Mouse (Mus musculus) liver, embryonic 14.5 days (tissue): Measurements from ENCODE around the gene Lipt2. TPM values are rescaled to one million over a fixed set of nuclear protein-coding genes. Genes with fewer than 3 reads are reported as not detected.

Experiments
- ATAC-seq: fragments of 200-750 bp; cut with Nextera tagmentation; 2 replicates; pipeline ENCODE4 v1.8.0; 2017; ENCODE audit warnings: moderate number of reproducible peaks, mild to moderate bottlenecking, moderate library complexity; ENCODE audit not compliant: insufficient read depth
- DNase-seq, 3 experiments: peaks; one replicate each; pipeline ENCODE4 v3.0.0-alpha.2; 2012 to 2013; ENCODE audit warnings: low read depth in 3 of 3, low spot score in 3 of 3
- H3K27ac ChIP-seq: fragments of 300-500 bp; sonication (generic); 2 replicates; pipeline ENCODE4 v1.5.1; 2014; ENCODE audit warnings: moderate library complexity, mild to moderate bottlenecking, control low read depth, inconsistent platforms
- H3K27me3 ChIP-seq: fragments of 300-500 bp; sonication (generic); 2 replicates; pipeline ENCODE4 v1.6.1; 2014; ENCODE audit warnings: mild to moderate bottlenecking, low read length, moderate library complexity; ENCODE audit not compliant: control insufficient read depth, insufficient read depth
- H3K36me3 ChIP-seq: fragments of 300-500 bp; sonication (generic); replicated peaks from 2 replicates; pipeline ENCODE4 v1.6.1; 2014; ENCODE audit warnings: low read depth; ENCODE audit not compliant: control insufficient read depth, insufficient read depth
- H3K4me1 ChIP-seq, 2 experiments: fragments of 200-500 bp in 1 of 2; fragments of 300-500 bp in 1 of 2; sonication (generic) in 1 of 2; replicated peaks; 2 replicates each; pipeline ENCODE4 v1.6.1; 2012 to 2014; ENCODE audit warnings: antibody characterized with exemption in 1 of 2, inconsistent platforms in 1 of 2, low read length in 1 of 2; ENCODE audit not compliant: control insufficient read depth in 2 of 2, insufficient read depth in 2 of 2
- H3K4me2 ChIP-seq: fragments of 300-500 bp; sonication (generic); 2 replicates; pipeline ENCODE4 v1.6.1; 2014; ENCODE audit warnings: low read depth, mild to moderate bottlenecking, control low read depth, moderate library complexity
- H3K4me3 ChIP-seq, 2 experiments: fragments of 200-500 bp in 1 of 2; fragments of 300-500 bp in 1 of 2; sonication (generic) in 1 of 2; 2 replicates each; pipeline ENCODE4 v1.5.1; 2012 to 2014; ENCODE audit warnings: low read depth in 2 of 2, low read length in 2 of 2, mild to moderate bottlenecking in 2 of 2, control low read depth in 1 of 2, inconsistent platforms in 1 of 2, moderate library complexity in 1 of 2; ENCODE audit not compliant: insufficient read depth in 1 of 2
- H3K9ac ChIP-seq: fragments of 300-500 bp; sonication (generic); replicated peaks from 2 replicates; pipeline ENCODE4 v1.6.1; 2014; ENCODE audit warnings: mild to moderate bottlenecking, control low read depth, moderate library complexity
- H3K9me3 ChIP-seq: fragments of 300-500 bp; sonication (generic); 2 replicates; pipeline ENCODE4 v1.6.1; 2016; ENCODE audit warnings: low read length, mixed read lengths; ENCODE audit not compliant: control insufficient read depth
- CTCF ChIP-seq: IDR thresholded peaks from 2 replicates; pipeline ENCODE4 v1.5.1; 2016; ENCODE audit warnings: antibody characterized with exemption, low read depth, control low read depth
- EP300 ChIP-seq: IDR thresholded peaks from 2 replicates; pipeline ENCODE4 v1.6.1; 2016; ENCODE audit warnings: antibody characterized with exemption, low read depth
- WGBS: fragments of 180-500 bp; shearing (Covaris S2); extraction: QIAGEN DNeasy Blood & Tissue Kit; methylation state at CpG from one replicate; pipeline ENCODE4 v1.1.7; 2014; ENCODE audit not compliant: insufficient replicate concordance; 5-methylcytosine and 5-hydroxymethylcytosine counted together
- polyA plus RNA-seq, 2 experiments: library from polyadenylated mRNA; depleted of rRNA in 1 of 2; stranded (reverse) in 1 of 2; unstranded in 1 of 2; fragments of >200 nt; fragmentation: Nextera tagmentation in 1 of 2; extraction: Ambion mirVana in 1 of 2; gene quantifications; 2 replicates each; pipeline versions ENCODE4 v1.2.1 to v1.2.3; 2012 to 2014

Lipt2 gene
- polyA plus RNA-seq, 2 experiments, result 2.8 to 5.6 TPM

DNA sequence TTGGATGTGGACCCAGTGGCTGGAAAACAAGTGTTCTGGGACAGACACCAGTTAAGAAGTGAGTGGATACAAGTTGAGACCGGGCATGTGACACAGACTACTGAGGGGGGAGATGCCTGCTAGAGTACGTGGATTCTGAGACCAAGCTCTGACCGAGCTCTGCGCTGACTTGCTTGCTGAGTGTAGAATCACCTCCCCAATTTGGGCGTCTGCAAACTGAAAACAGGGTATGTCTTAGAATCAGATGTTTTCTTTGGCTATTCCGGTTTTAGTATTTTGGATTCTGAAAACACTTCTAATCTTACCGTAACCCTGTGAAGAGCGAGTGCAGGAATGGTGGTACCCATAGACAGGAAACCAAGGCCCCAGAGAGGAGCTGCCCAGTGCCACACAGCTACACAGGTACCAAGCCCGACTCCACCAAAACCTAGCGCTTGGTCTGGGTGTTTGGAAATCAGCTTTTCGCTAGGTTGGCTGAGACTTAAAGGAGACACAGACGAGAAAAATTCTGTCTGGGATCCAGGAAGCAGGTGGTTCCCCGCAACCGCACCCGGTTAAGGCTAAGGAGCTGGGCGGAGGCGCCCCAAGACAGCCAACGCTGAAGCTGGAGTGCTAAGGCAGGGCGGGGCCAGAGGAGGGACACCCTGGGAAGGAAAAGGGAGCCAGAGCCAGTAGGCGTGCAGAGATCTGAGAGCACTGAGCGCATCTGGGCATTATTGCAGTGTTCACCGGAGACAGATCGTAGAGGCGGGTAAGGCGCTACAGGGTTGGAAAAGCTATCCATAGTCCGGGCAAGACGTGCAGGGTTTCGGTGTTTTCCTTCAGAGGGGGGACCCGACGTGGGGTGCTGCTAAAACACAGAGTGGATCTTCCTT, 19.2 kb downstream of the Lipt2 start:
- Histone ChIP-seq H3K4me3 (peak overlapping the region; percentile 41 to 52), H3K27me3 (peaks cover 20% of the 10 kb centered on the region), H3K4me2 (peak overlapping the region; percentile 62), H3K36me3 (no peaks in the 10 kb centered on the region), H3K4me1 (peaks cover 17 to 23% of the 10 kb centered on the region in 2 experiments), H3K9ac (peak overlapping the region; percentile 25; the same call in 1 of the 2 replicates), H3K9me3 (no peaks in the 10 kb centered on the region), H3K27ac (no peak overlapping the region)
- peak; percentile 68 for ATAC-seq
- DNase-seq, result peak in 2 of 3 experiments; percentile 31 to 32
- no peak for TF ChIP-seq EP300
- no peak for TF ChIP-seq CTCF
- 6% methylated on average over 30 of the region's 30 CpGs for WGBS

DNA sequence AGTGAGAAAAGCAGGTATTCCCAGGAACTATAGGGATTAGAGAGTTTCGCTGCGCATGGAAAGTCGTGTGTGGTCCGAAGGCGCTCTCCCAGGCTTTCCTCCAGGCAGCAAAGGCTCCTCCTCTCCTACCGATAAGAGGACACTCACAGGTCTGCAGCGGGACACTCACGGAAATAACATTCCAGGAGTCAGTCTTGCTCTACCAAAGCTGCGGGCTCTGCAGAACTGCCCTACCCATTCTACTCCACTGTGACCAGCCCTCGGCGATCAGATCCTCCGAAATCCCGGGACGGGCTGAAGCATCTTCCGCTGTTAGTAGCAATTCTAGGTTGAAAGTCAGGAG, 19.8 kb downstream of the Lipt2 start:
- Histone ChIP-seq H3K27me3 (peaks cover 20% of the 10 kb centered on the region), H3K4me3 (peak overlapping the region; percentile 41 to 52), H3K9ac (peak overlapping the region; percentile 25; the same call in 1 of the 2 replicates), H3K36me3 (no peaks in the 10 kb centered on the region), H3K9me3 (no peaks in the 10 kb centered on the region), H3K4me1 (peaks cover 17 to 23% of the 10 kb centered on the region in 2 experiments), H3K4me2 (peak overlapping the region; percentile 62), H3K27ac (no peak overlapping the region)
- no peak for TF ChIP-seq EP300
- TF ChIP-seq CTCF, result no peak
- WGBS, result 3% methylated on average over 15 of the region's 15 CpGs
- ATAC-seq, result peak; percentile 49; the same call in 1 of the 2 replicates
- no peak for DNase-seq

DNA sequence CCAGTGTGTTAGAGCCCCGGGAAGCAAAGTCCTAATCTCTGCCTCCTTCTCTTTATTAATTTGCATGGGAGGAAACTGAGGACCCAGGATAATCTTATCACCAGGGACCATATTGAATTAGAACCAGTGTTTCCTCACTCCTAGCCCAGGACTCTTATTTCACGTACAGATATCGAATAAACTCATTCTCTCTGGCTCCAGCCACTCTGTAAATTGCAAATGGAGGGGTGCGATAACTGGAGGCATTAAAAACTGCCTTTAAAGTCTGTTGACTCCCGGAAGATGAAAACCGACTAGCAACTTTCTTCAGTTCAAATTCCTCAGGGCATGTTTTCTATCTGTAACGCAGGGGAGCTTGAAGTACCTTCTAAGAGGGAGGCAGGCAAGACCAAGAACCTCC, 20.3 kb downstream of the Lipt2 start:
- H3K4me1 ChIP-seq, result peaks cover 17 to 23% of the 10 kb centered on the region in 2 experiments
- ATAC-seq, result peak; percentile 81
- no peaks in the 10 kb centered on the region for H3K9me3 ChIP-seq
- DNase-seq, result peak; percentile 61 to 68 (median 61)
- H3K9ac ChIP-seq, result no peak overlapping the region
- peaks cover 20% of the 10 kb centered on the region for H3K27me3 ChIP-seq
- TF ChIP-seq EP300, result peak; percentile 87
- no peak for TF ChIP-seq CTCF
- H3K4me2 ChIP-seq, result peak overlapping the region; percentile 62
- H3K36me3 ChIP-seq, result no peaks in the 10 kb centered on the region
- no peak overlapping the region for H3K27ac ChIP-seq
- H3K4me3 ChIP-seq, result no peak overlapping the region
- WGBS, result 9% methylated on average over 7 of the region's 7 CpGs

DNA sequence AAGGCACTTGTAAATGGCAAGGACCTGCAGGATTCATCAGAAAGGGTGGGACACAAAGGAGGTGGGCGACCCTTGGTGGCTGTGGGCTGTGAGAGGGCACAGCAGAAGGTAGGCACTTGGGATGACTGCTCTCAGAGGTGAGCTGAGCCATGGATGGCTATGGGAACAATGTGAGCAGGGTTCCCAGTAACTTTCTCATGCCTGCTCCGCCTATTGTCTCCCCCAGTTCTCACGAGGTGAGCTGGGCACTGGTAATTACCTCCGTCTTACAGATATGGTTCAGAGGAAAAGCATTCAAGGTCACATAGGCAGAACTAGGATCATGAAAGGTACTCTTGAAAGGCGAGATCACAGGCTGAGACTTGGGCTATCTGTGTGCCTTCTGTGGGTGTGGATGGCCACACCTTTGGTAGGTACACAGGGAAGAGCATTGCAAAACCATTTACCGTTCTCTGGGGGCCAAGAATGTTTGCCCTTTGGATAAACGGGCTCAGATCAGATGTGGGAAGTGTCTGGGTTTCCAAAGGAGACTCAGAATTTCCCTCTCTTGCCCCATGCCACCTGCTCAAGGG, 20.8 kb downstream of the Lipt2 start:
- no peaks in the 10 kb centered on the region for H3K36me3 ChIP-seq
- TF ChIP-seq EP300 (no peak), CTCF (no peak)
- H3K4me3 ChIP-seq, result no peak overlapping the region
- WGBS, result 34% methylated on average over 7 of the region's 7 CpGs
- H3K4me2 ChIP-seq, result peak overlapping the region; percentile 62
- no peaks in the 10 kb centered on the region for H3K9me3 ChIP-seq
- H3K27ac ChIP-seq, result no peak overlapping the region
- H3K27me3 ChIP-seq, result peaks cover 20% of the 10 kb centered on the region
- no peak overlapping the region for H3K9ac ChIP-seq
- H3K4me1 ChIP-seq, result peaks cover 17 to 23% of the 10 kb centered on the region in 2 experiments
- DNase-seq, result no peak
- ATAC-seq, result no peak

DNA sequence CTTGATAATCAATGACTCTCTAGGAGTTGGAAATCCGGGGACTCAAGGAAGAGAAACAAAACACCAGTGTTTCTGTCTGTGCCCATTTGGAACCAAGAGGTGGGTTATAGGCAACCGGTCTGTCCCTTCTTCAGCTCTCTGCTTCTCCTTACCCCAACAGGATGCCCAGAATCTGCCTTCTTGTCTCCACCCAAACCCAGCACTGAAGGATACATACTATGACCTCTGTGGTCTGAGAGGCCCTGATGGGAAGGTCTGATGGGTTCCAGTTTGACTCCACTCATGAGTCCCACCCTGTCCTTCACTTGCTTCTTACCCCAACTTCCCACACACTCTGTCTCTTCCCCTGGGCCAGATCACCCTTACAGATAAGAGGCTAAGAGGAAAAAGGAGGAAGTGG, 22.1 kb downstream of the Lipt2 start:
- Histone ChIP-seq H3K9me3 (no peaks in the 10 kb centered on the region), H3K9ac (no peak overlapping the region), H3K27me3 (peaks cover 20% of the 10 kb centered on the region), H3K4me3 (no peak overlapping the region), H3K27ac (no peak overlapping the region), H3K36me3 (no peaks in the 10 kb centered on the region), H3K4me1 (peaks cover 17 to 23% of the 10 kb centered on the region in 2 experiments), H3K4me2 (no peak overlapping the region)
- ATAC-seq (no peak), DNase-seq (no peak)
- WGBS, result 60% methylated on average over 2 of the region's 2 CpGs
- no peak for TF ChIP-seq CTCF
- no peak for TF ChIP-seq EP300
